Mouse (Mus musculus): ENCODE measurements at regions not wholly inside any gene's neighbourhood (a gene's known extent, or its start where the extent isn't known, plus 50 kb on each side); places are given as distances from the start of the nearest gene placed in this dataset.

- no peak for DNase-seq
Measured at GRCm38 (mm10) chr4:22292169-22292568, 65.2 kb upstream of the Fbxl4 start.

- peak in 1 of 2 experiments; percentile 6 for DNase-seq
Measured at GRCm38 (mm10) chr4:22300206-22300605, 57.1 kb upstream of the Fbxl4 start.

- no peak for DNase-seq
Measured at GRCm38 (mm10) chr4:22301148-22301942, 56.0 kb upstream of the Fbxl4 start.

- no peak for DNase-seq
Measured at GRCm38 (mm10) chr4:22301943-22302215, 55.5 kb upstream of the Fbxl4 start.

- no peak for DNase-seq
Measured at GRCm38 (mm10) chr4:22302262-22302661, 55.1 kb upstream of the Fbxl4 start.
